Mouse (Mus musculus): ENCODE measurements around the gene Olfr680-ps1.
"Not testable (repeated sequence)": the region's sequence is repeated elsewhere in the genome, so short reads cannot be mapped to it uniquely, and the experiment has no call there.

Gene Olfr680-ps1

DNA sequence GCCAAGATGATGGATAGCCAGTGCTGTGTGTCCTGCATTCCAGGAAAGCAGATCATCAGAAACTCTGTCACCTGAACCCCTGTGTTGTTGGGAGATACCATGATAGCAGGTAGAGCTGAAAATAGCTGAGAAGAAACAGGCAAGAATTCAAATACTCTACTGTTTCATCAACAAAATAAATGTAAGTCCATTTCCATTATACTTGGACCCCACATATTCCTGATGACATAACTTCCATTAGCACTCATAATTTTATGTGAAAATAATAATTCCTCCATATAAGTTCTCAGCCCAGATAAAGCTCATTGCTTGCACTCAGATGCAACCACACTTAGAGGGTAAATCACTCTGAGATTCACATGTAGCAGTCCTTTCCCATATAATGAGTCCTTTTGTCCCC lies at the start of gene Olfr680-ps1:
Olfr680-ps1 (minus strand) TSS at position 101 of the 400 bp plus-strand sequence.
- not testable (repeated sequence) for DNase-seq (ENCODE audit: low spot score)

DNA sequence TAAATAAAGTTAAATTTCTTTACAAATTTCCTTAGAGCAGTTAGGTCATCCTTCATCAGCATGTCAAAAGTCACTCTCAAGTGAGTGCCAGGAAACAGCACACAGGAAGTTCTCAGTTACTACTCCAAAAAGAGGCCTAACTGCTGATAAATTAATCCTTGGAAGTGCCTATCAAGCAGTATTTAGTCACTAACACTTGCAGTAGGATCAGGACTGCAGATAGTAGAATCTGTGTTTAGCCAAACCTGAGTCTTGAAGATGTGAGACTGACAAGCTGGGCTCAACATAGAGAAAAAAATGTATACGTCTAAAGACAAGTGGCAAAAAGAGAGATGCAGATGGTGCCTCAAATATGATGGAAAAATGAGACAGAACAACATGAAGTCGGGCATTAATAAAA lies 48.7 kb upstream of the Olfr680-ps1 start:
- DNase-seq (ENCODE audit: low spot score) = no peak

DNA sequence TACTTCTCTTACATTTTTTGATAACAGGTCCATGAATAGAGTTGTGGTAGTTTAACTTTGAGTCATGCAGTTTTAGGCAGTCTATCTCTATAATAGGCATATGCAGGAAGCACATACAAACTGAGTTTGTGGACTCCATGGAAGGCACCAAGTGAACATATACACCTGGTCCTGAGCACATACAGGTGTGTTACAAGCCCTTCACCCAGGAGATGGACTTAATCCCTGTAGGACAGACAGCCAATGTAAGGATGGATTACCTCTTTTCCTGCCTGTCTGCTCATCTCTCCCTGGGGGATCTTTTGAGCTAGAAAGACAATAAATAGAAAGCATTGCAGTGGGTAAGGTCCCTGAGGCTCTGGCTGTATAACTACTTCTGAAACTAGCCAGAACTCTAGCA lies 23.9 kb upstream of the Olfr680-ps1 start, which contains the start of gene Olfr681:
Olfr681 (plus strand) TSS at position 301 of the 400 bp plus-strand sequence.
- no peak for DNase-seq (ENCODE audit: low spot score)

DNA sequence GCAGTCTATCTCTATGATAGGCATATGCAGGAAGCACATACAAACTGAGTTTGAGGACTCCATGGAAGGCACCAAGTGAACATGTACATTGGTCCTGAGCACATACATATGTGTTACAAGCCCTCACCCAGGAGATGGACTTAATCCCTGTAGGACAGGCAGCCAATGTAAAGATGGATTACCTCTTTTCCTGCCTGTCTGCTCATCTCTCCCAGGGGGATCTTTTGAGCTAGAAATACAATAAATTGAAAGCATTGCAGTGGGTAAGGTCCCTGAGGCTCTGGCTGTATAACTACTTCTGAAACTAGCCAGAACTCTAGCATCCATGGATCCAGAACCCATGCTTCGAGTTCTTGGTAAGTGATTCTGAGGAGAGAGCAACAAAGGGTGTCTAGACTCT lies 11.7 kb downstream of the Olfr680-ps1 start, which contains the start of gene Olfr679:
Olfr679 (plus strand) TSS at position 301 of the 400 bp plus-strand sequence.
- DNase-seq (ENCODE audit: low spot score) = no peak

DNA sequence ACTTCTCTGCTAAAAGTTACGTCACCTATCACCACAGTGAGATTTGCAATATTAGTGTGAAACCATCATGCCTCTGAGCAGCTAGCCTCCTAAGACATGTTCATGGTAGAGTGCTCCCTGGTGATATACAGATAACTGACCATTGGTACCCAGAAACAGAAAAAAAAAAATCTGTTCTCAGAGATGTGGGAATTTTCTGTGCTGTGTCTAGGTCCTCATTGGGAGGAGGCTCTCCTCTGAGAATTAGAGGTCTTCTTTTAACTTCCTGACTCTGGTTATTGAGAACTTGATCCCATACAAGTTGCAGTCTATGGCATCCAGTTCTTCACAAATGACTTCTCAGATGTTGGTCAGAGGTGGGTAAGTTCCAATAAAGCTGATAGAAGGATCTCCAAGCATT lies 28.4 kb downstream of the Olfr680-ps1 start, which contains the start of gene Olfr678:
Olfr678 (plus strand) TSS at position 301 of the 400 bp plus-strand sequence.
- DNase-seq (ENCODE audit: low spot score) = no peak

DNA sequence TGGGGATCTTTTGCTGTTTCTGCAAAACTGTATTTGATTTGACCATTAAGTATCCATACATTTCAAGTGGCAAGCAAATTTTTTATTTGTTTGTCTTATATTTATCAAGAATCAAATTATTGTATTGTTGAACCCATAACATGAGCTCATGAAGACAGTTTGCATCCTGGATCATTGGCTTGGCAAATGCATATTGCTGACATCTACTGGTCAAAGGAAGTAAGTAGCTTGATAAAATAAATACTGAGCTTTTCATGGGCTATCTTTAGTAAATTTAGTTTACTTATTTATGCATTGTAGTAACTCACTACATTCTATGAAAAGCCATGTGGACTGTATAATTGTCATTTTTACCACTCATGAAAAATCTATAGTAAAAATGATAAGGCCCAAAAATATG lies 33.7 kb downstream of the Olfr680-ps1 start:
- DNase-seq (ENCODE audit: low spot score) = no peak

All from lung, postnatal 25 days (tissue).